Mouse (Mus musculus): ENCODE measurements around the gene Myrf.

Gene Myrf

DNA sequence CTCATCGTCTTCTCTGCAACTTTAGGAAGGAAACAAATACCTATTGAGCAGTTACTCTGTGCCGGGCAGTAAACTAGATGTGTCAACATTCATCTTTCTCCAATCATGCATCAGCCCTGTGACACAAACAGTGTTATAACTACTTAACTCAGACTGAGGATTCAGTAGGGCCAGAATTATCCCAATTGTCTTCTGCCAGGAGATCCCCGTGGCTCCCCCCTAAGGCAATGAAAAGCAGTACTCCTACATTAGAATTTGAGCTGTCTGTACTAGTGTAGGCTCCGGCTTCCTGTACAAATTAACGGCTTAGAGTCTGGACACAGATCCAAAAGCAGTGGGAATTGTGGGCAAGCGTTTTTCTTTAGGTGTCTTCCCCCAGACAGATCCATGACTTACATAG, 35.5 kb downstream of the Myrf start:
- DNase-seq = no peak

DNA sequence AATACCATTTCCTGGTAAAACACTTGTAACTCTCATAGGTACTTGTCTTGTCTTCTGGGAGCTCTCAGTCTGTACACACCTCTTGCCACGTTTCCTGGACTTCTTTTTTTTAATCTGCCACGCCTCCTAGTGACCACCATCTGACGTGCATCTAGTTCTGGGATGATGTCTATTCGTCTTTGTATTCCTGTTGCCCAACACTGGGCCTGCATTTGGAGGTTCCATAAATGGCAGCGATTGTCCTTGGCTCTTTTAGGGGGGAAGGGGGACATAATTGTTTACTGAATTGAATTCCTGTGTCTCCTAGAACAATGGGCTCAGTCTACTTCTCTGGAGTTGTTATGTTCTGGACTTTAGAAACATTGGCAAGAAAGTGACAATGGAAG, 35.9 kb downstream of the Myrf start:
- DNase-seq = peak in 1 of 2 experiments; percentile 29

DNA sequence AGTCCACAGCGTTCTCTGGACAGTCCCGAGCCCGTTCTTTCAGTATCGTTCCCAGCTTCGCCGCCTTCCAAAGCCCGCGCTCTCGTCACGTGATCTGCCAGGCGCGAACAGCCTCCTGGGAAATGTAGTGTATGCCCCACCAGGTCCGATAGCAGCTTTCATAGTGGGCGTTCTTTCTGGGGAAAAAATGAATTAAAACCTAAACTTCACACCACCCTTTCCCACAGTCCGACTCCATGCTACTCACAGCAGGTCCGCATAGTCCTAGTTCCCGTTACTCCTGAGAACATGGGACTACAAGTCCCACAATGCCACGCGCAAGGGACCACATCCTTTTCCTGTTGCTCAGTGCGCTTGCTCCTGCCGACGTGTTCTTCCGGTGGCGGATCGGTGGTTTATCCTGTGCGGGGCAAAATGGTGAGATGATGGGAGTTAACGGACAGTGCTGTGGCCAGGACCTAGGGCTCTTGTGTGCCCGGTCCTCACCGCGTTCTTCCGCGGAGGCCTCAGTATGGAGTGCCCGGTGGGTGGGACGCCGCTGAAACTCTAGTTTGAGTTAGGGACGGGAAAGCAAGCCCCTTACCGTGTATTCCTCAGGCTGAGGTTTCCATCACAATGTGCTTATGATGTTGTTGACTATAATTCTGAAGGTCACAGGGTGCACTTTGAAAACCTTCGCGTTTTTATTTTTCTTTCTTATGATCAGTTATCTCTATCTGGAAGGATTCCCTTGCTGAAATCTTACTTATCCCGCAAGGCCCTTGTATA, 36.5 kb downstream of the Myrf start, which contains the start of the genes Tmem258 and Fen1:
Gene Tmem258, plus strand, starts transcription at position 167 of the 768 bp plus-strand sequence.
Gene Fen1, minus strand, starts transcription at position 322 of the 768 bp plus-strand sequence.
- DNase-seq = peak; percentile 92 to 95

DNA sequence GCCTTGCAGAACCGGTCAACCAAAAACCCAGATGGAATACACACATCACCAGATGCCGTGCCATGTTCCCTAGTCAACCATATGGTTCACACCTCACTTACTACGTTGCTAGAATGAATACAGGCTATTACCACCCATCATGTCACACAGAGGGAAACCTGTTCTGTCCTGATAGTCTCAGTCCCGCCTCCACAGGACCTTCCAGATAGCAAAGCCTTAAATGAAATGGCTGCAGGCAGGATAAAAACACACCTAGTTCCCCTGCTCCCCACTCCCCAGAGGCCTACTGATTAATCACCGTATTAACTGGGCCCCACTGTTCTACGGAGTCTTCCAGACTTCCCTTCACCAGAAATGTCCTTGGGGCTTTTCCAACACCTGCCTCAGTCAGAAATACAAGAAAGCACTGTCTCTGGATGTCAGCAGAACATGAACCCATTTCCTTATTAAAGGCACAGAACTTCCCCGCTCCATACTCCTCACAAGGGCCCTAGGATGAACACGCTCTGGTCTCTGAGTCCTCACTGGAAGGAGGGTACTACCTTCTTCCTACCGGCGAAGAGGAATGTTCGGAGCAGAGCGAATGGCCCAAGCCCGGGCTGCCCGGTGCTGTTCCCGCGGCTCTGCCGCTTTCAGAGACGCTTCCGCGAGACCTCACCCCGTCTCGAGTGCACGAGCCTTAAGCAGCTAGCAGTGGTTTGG, 37.3 kb downstream of the Myrf start:
- no peak for DNase-seq

DNA sequence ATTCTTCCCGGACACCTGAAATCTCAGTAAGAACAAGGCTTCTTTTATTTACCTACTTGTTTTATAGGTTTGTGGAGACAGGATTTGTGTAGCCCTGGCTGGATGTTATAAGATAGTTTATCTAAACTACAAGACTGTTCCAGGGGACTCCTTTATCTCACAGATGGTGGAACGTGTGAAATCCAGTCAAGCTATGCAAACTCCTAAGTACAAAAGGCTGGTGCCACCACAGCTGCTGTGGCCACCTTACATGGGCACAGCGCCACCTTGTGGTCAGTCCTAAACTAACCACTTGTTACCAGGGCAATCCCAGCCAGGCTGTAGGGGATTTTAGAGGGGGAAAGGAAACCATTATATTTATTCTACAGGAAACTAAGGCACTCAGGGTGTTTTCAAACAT, 41.8 kb downstream of the Myrf start:
- DNase-seq = peak; percentile 85 to 91

DNA sequence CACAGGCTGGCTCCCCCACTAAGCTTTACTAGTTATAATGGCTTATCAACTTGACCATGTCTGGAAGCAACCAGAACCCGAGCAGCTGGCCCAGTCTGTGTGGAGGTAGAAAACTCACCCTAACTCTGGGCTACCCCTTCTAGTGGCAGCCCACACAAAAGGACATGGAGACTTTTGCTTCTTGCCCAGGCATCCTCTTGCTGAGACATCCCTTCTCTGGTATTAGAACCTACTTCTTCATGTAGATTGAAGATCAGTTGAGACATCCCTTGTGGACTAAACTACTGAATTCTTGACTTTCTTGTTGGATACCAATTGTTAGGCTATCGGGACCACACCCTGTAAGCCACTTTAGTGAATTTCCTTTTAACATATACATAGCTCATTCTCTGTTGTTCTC, 42.3 kb downstream of the Myrf start:
- DNase-seq = no peak

DNA sequence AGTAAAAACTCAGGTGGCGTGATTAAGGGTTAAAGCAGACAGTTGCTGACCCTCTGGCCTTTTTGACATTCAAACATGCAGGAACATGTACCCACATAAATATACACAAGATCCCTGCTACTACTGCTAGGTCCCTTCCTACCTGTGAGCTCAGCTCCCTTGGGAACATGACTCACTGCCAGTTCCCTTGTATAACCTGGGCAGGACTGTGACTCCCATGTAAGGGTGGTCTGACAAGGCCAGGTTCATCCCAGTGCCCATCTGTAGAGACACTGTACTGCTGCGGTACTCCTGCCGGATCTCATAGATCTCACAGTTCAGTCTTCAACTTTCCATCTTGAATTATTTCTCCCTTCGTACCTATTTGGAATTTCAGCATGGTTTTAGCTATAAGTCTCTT, 43.4 kb downstream of the Myrf start:
- no peak for DNase-seq

DNA sequence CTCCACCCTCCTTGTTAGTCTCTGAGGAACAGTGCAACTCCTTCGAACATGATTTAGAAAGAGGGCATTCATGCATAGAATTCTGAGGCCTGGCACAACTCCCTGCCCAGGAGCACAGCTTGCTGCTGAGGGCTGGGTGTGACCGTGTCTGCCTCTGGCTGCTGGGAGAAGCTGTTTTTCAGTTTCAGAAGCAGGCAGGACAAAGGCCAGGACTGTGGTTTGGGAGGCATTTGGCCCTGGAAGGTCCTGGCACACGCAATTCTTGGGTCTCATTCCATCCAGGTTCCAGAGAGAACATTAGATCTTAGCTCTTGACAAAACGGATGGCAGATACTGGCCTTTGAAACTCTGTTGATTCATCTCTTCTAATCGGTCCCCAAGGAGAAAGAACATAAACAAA, 45.3 kb downstream of the Myrf start:
- peak; percentile 72 to 85 for DNase-seq

DNA sequence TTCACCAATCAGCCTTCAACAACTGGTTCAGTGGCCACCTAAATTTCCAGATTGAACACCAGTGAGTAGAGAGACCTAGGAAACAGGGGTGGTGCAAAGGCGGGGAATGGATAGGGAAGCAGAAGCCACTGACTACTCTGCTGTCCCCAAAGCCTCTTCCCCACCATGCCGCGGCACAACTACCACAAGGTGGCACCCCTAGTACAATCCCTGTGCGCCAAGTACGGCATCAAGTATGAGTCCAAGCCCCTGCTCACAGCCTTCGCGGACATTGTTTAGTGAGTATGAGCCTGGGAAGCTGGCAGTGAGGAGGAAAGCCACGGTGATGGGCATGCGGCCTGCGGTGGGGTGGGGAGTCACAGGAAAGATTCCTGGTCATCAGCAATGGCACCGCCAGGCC, 46.2 kb downstream of the Myrf start:
- DNase-seq = no peak

DNA sequence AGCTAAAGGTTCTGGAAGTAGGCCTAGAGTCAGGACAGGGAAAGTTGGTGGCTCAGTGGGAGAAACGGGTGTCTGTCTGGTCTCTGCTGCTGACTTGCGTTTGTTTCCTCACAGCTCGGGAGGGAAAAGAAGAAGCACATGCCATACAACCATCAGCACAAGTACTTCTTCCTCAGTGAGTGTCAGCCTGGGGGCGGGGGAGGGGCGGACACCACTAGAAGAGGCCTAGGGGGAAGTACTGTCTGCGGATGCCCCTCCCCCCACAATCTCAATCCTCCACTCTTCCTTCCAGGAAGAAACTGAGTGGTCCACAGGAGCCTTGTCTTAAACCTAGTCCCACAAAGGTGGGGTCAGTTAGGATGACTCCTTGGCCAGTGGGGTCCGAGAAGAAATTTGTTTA, 49.2 kb downstream of the Myrf start:
- peak in 1 of 2 experiments; percentile 53 for DNase-seq

DNA sequence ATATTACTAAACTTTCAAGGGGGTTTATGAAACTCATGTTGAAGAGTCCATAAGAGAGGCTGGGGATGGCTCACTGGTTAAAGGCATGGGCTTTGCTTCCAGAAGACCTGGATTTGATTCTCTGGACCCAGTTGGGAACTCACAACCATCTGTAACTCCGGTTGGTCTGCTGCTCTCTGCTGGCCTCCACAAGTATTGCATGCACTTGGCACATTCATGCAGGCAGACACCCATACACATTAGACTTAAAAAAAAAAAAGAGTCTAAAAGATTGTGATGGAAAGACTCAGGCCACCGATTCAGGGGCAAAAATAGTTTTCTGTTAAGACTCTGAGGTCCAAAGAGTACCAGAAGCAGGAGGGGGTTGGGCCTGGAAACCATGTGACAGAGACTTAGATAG, 49.8 kb downstream of the Myrf start:
- DNase-seq = peak; percentile 81 to 85

DNA sequence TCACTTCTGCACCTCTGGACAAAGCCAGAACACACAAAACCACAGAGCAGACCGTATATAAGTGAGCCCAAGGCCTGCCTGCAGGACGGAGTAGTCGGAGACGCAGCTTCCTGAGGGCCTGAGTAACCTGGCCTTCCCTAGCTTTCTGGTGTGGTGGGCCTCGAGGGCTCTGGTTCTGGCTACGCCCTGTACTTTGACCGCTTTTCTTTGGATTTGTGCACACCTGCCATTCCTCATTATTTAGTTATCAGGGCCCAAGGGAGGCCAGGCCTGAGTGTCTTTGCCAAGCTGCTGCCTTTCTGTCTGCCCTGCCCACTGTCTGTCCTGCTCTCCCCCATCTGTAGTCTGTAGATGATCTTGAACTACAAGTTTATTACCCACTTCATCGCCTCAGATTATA, 50.6 kb downstream of the Myrf start:
- DNase-seq = no peak

DNA sequence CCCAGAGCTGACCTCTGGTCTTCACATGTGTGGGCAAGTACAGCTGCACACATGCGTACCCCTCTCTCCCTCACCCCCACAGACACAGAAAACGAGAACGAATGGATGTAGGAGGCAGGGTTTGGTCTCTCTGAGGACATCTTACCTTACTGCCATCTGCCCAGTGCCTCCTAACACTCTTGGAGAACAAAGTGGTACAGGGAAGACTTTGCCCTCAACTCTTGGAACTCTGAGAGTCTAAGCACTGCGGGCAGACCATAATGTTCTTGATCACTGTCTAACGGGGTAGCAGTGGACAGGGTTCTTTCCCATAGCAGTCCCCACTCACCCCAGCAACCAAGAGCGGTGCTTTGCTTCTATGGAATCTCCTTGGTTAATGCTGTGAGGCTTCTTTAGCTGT, 51.5 kb downstream of the Myrf start:
- peak in 1 of 2 experiments; percentile 57 for DNase-seq

DNA sequence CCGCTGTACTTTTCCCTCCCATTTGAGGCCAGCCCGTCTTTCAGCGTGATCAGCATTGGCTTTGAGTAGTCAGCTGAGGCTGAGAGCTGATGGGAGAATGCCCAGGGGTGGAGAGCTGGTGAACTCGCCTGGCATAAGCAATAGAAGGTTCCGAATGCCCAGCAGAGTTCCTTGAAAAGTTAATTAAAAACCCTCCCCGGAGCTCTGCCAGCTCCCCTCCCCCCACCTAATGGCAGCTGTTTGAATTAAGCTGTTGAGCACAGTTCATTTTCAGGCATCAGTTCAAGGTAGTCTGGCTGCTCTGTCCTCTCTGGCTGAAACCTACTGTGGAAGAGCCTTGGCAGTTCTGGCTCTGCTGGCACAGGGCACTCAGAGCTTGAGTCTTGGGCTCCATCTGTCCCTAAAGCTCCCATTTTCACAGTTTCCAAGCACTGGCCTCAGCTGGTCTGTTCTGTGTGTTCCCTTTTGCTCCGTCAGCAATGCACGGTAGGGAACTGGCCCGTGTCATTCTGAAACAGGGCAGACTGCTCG, 52.2 kb downstream of the Myrf start:
- DNase-seq = peak; percentile 89 to 94

DNA sequence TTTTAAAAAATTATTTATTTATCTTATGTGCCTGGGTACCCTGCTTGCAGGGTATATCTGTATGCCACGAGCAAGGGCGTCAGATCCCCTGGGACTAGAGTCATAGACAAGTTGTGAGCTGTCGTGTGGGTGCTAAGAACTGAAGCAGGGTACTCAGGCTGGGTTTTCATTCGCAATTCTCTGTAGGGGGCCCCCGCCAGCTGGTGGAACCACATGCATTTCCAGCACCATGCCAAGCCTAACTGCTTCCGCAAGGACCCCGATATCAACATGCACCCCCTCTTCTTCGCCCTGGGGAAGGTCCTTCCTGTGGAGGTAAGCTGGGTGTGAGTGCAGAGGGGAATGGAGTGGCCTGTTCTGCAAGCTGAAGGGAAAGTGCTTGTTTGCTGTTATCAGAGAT, 54.0 kb downstream of the Myrf start:
- no peak for DNase-seq

DNA sequence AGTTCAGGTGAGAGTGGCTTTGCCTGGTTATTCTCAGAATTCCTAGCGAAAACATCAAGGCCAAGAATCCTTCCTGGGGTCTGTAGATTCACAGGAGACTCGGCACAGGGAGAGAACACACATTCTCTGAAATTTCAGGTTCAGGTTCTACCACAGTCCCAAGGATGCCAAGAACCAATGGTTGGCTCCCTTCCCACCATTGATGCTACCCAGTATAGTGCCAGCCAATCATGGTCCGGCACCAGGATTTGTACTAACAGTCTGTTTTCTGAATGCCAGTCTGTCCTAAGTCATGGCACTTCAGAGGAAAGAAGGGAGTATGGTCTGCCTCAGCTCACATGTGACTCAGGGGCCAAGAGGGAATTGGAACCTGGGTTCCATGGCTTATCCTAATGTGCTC, 54.7 kb downstream of the Myrf start:
- DNase-seq = no peak

DNA sequence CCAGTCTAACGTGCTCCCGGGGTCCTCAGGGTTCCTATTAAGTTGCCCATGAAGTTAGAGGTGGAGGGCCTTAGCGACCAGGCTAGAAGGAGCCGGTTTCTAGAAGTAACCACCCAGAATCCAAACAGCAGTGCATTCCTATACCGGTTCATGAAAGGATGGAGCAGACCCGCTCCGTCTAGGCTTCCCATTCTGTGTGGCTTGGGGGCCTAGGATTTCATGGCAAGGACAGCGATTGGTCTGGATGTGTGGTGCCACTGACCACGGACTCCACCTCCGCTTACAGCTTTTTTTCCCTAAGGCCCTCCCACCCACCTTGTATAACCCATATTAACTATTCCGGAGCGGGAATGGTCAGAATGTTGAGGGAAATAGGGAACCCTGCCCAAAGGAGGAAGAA, 56.5 kb downstream of the Myrf start:
- DNase-seq = peak in 1 of 2 experiments; percentile 63

DNA sequence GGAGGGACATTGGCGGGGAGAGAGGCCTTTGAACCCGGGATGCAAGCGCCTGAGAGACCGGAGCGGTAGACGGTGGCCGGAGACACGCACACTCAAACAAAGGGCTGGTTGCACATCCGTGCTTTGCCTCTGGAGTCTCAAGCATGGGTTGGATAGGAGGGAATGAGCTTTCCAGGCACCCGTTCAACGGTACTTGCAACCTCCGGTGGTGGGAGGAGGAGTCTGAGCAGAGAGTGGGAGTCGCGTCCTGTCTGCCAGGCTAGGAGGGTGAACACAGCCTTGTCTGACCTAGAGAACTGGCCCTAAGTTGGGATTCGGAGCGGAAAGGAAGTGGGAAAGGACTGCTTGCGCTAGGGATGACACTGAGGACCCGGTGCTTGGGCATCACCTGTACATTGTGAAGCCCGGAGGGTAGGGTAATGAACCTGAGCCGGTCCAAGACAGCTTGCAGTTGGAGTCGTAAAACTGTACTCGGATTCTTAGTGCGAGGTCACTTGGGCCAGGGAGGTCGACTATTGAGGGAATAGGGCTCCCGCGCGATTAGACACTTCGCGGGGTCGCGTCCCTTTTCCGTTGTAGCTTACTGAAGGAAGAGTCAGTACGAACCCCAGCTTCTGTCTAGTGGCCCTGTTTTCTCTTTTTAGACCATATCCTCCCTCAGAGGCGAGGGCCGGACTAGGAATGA, 57.1 kb downstream of the Myrf start:
- peak; percentile 68 to 89 for DNase-seq

DNA sequence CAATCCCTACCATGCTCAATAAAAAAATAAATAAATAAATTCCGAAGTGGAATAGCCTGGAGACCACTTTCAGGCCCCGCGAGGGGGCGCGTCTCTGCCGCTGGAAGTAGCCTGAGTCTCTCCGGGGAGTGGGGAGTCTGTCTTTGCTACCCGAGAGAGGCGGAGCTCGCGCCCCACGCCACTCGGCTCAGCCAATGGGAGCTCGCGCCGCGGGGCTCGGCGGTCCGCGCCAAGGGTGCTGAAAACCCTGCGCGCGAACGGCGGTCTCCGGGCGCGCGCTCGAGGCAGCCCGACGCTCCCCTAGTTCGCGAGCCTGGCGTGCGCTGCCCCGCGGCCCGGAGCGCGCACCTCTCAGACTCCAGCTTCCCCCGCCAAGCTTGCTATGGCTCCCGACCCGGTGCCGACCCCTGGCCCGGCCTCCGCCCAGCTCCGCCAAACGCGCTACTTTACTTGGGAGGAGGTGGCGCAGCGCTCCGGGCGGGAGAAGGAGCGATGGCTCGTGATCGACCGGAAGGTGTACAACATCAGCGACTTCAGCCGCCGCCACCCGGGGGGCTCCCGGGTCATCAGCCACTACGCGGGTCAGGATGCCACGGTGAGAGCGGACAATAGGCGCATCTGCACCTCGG, 57.8 kb downstream of the Myrf start, which contains the start of gene Fads1:
Gene Fads1, plus strand, starts transcription at position 219 of the 629 bp plus-strand sequence.
- peak; percentile 93 to 97 for DNase-seq

DNA sequence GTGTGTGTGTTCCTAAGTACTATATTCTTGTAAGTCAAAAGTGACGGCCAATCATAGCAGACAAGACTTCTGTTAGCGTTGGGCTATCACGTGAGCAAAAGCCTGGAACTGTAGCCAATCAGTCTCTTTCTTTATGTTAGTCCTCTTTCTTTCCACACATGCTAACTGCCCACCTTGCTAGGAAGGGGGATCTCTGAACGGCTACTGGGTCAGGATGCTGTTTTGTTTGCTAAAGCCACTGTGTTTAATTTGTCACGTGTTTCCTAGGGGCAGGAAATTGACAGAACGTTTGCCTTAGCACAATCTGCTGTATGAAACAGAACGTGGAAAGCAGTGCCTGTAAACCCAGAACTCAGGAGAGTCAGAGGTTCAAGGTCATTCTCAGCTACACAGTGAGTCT, 58.4 kb downstream of the Myrf start:
- no peak for DNase-seq

DNA sequence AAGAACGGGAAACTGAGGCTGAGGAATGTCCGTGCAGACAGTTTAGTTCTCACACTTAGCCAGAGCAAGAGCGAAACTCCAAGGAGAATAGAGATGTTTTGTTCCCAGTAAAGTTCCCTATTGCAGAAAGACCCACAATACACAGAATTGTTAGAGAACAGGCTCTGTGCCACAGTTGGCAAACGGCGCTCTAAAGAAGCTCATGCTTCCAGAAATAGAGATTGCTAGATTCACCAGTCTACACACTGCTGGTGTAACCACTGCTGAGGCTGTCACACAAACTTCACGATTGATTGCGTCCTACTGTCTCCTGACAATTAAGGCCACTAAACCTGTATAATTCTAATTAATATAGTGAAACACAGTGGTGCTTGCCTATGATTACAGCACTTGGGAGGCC, 59.3 kb downstream of the Myrf start:
- no peak for DNase-seq

DNA sequence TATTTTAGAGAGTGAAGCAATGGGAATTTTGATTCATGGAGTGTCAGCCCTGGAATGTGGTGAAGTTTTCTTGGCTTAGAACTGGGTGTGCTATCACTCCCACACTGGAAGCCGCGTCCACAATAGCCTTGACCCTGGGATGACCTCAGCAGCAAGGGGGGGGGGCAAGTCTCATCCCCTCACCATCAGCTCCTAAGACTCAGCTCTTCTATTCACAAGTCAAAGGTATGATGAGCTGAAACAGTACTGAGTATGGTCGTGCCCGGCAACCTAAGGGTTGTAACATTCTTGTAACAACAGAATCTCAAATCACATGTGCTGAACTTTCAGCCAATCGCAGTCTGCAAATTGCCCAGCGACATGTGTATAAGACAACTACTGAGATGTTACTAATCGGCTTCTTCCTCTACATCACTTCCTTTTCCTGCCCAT, 63.6 kb downstream of the Myrf start:
- peak in 1 of 2 experiments; percentile 41 for DNase-seq

DNA sequence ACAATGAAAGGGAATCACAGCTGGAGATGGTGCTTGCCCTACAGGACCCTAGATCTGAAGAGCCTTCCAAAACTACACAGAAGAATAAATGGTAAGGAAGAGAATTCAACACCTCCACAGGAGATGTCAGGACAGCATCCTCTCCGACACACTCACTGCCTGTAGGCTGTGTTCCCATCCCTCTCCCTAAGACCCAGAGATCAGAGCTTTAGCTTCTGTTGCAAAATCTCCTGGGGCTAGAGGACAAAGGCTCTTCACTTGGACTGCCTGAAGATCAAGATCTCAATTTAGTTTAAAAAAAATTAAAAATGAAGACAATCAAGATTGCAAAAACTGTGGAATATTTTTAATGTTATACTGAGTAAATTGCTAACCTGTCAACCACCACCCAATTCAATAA, 64.1 kb downstream of the Myrf start:
- peak in 1 of 2 experiments; percentile 7 for DNase-seq
